Mouse (Mus musculus) kidney, adult 2 months (tissue): Measurements from ENCODE around the gene Alpk3.

ENCODE experiments used
- CTCF ChIP-seq: fragments of 200-500 bp; conservative IDR thresholded peaks from 2 replicates; pipeline ENCODE4 v1.5.1; 2011; ENCODE audit warnings: low read depth, mild to moderate bottlenecking, control low read depth, low read length, moderate library complexity, mixed read lengths; ENCODE audit not compliant: insufficient read depth, insufficient read length
- POLR2A ChIP-seq: fragments of 200-500 bp; IDR thresholded peaks from one replicate; pipeline ENCODE4 v1.6.1; 2011; ENCODE audit warnings: low read depth, low read length, control low read depth

GRCm38 (mm10) chr7:81141541-81141940 lies 84.1 kb downstream of the Alpk3 start:
- TF ChIP-seq CTCF = no peak
- no peak for TF ChIP-seq POLR2A
